Mouse (Mus musculus): ENCODE results near the gene Elf1.

DNA sequence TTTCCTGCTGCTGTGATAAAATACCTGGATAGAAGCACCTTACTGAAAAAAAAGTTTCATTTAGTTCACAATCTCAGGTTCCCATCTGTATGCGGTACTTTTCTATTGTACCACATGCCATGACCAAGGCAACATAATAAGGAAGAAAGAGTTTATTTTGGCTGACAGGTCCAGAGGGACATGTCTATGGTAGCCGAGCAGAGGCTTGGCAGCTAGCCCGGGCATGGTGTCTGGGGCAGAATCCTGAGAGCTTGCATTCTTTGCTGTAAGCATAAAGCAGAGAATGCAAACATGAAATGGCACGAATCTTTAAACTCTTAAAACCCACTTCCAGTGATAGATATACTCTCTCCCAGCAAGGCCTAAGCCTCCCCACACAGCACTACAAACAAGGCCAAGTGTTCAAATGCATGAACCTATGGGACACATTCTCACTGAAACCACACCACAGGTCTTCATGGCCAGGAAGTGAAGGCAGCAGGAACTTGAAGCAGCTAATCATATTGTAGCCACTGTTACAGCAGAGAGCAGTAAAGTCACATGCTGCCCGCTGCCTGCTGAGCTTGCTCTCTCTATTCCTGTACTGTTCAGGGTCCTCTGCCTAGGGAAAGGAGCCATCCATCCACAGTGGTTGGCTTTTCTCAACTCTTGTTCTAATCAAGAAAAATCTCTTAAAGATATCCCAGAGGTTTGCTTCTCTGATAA lies 22.5 kb downstream of the Elf1 start:
- TF ChIP-seq CTCF (IDR thresholded peaks at IDR 0.05; ENCODE audit: control insufficient read depth, insufficient read depth, insufficient replicate concordance, low read depth, low read length) (no peak), POLR2A (IDR thresholded peaks at IDR 0.05; ENCODE audit: control insufficient read depth, low read depth, low read length) (no peak)
